Mouse (Mus musculus): Measurements from ENCODE around the gene Sptbn4.

The Sptbn4 gene

GRCm38 (mm10) chr7:27381009-27381408 lies 66.5 kb downstream of the Sptbn4 start:
- no peak for DNase-seq

- no peak for DNase-seq
These were observed 67.7 kb downstream of the Sptbn4 start for GRCm38 (mm10) chr7:27379836-27380235.

- peak; percentile 64 for DNase-seq
These were observed 69.1 kb downstream of the Sptbn4 start for GRCm38 (mm10) chr7:27378431-27378830.

- no peak for DNase-seq
These were observed 72.2 kb downstream of the Sptbn4 start for GRCm38 (mm10) chr7:27375274-27375673.

GRCm38 (mm10) chr7:27371715-27372462 lies 75.6 kb downstream of the Sptbn4 start:
- peak; percentile 10 for DNase-seq

- peak; percentile 22 for DNase-seq
These were observed 78.4 kb downstream of the Sptbn4 start for GRCm38 (mm10) chr7:27369111-27369510.

GRCm38 (mm10) chr7:27367976-27368375 lies 79.5 kb downstream of the Sptbn4 start:
- no peak for DNase-seq

- DNase-seq, result peak; percentile 46
These were observed 81.2 kb downstream of the Sptbn4 start for GRCm38 (mm10) chr7:27366082-27366844.

GRCm38 (mm10) chr7:27364379-27364778 lies 83.1 kb downstream of the Sptbn4 start:
- DNase-seq, result no peak

- peak; percentile 99 for DNase-seq
These were observed 86.1 kb downstream of the Sptbn4 start for GRCm38 (mm10) chr7:27361283-27361946.

- no peak for DNase-seq
These were observed 86.7 kb downstream of the Sptbn4 start for GRCm38 (mm10) chr7:27360749-27361148.

GRCm38 (mm10) chr7:27359706-27360358 lies 87.7 kb downstream of the Sptbn4 start:
- peak; percentile 38 for DNase-seq

- DNase-seq, result peak; percentile 12
These were observed 88.3 kb downstream of the Sptbn4 start for GRCm38 (mm10) chr7:27359162-27359561.

GRCm38 (mm10) chr7:27357595-27357978 lies 89.9 kb downstream of the Sptbn4 start:
- no peak for DNase-seq

- DNase-seq, result peak; percentile 67
These were observed 90.5 kb downstream of the Sptbn4 start, which contains the start of gene Gm20479 for GRCm38 (mm10) chr7:27356861-27357594. Gm20479 (minus strand) TSS chr7:27357419.

GRCm38 (mm10) chr7:27356248-27356647 lies 91.2 kb downstream of the Sptbn4 start:
- peak; percentile 76 for DNase-seq

- DNase-seq, result peak; percentile 85
These were observed 91.7 kb downstream of the Sptbn4 start, which contains the start of gene Shkbp1 for GRCm38 (mm10) chr7:27355745-27356240. Shkbp1 (minus strand) TSS chr7:27356019.

- peak; percentile 51 for DNase-seq
These were observed 92.2 kb downstream of the Sptbn4 start for GRCm38 (mm10) chr7:27355261-27355660.

- peak; percentile 40 for DNase-seq
These were observed 92.7 kb downstream of the Sptbn4 start for GRCm38 (mm10) chr7:27354783-27355182.

GRCm38 (mm10) chr7:27354144-27354543 lies 93.3 kb downstream of the Sptbn4 start:
- DNase-seq, result peak; percentile 69

- peak; percentile 8 for DNase-seq
These were observed 102.0 kb downstream of the Sptbn4 start for GRCm38 (mm10) chr7:27345444-27345843.

GRCm38 (mm10) chr7:27342595-27342994 lies 104.9 kb downstream of the Sptbn4 start:
- peak; percentile 7 for DNase-seq
